Mouse (Mus musculus): ENCODE results near the gene Smg9. TPM values are rescaled to one million over a fixed set of nuclear protein-coding genes. Genes with fewer than 3 reads are reported as not detected.

The Smg9 gene
- polyA plus RNA-seq, 1 experiment from 2014 or later = 38.2 TPM

- H3K4me1 ChIP-seq (ENCODE audit: control insufficient read depth, insufficient read depth, low read depth, low read length) = no peaks in the 10 kb centered on the region
- no peak overlapping the region for H3K4me3 ChIP-seq (ENCODE audit: low read length)
- no peak for ATAC-seq
- no peak overlapping the region for H3K4me2 ChIP-seq (ENCODE audit: low read length)
- H3K27ac ChIP-seq (ENCODE audit: low read depth, low read length) = no peak overlapping the region
- H3K9me3 ChIP-seq (ENCODE audit: control insufficient read depth, low read length) = no peaks in the 10 kb centered on the region
- no peaks in the 10 kb centered on the region for H3K27me3 ChIP-seq (replicated peaks; ENCODE audit: control insufficient read depth, insufficient read depth, low read length)
- 94% methylated on average over 3 of the region's 3 CpGs for WGBS
- peaks cover 3% of the 10 kb centered on the region; the same call in 1 of the 2 replicates for H3K36me3 ChIP-seq (ENCODE audit: control insufficient read depth, insufficient read depth, low read length)
- H3K9ac ChIP-seq (ENCODE audit: low read depth, low read length) = no peak overlapping the region
Measured at GRCm38 (mm10) chr7:24413630-24414029, 14.2 kb downstream of the Smg9 start.

DNA sequence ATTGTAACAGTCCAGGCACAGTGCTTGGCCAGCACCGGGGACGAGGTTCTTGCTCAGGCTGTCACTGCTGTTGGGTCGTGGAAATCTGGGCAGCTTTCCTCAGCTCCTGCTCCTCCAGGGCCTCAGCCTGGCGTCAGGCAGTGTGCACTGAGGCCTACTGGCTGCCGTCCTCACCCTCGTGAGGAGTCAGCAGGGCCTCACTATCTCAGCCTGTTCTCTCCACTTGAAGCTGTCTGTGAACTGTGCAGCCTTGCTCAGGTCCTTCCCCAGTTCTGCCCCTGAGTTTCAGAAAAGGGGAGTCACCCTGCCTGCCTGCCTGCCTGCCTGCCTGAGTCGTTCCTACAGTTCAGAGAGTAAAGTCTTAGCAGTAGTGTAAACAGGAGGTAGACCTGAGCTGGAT, 15.8 kb downstream of the Smg9 start:
- WGBS = 85% methylated on average over 7 of the region's 7 CpGs
- H3K9me3 ChIP-seq (ENCODE audit: control insufficient read depth, low read length) = no peaks in the 10 kb centered on the region
- H3K4me1 ChIP-seq (ENCODE audit: control insufficient read depth, insufficient read depth, low read depth, low read length) = no peaks in the 10 kb centered on the region
- H3K27me3 ChIP-seq (replicated peaks; ENCODE audit: control insufficient read depth, insufficient read depth, low read length) = no peaks in the 10 kb centered on the region
- H3K4me2 ChIP-seq (ENCODE audit: low read length) = no peak overlapping the region
- H3K4me3 ChIP-seq (ENCODE audit: low read length) = no peak overlapping the region
- no peak overlapping the region for H3K27ac ChIP-seq (ENCODE audit: low read depth, low read length)
- no peak for ATAC-seq
- no peak overlapping the region for H3K9ac ChIP-seq (ENCODE audit: low read depth, low read length)
- peaks cover 3% of the 10 kb centered on the region; the same call in 1 of the 2 replicates for H3K36me3 ChIP-seq (ENCODE audit: control insufficient read depth, insufficient read depth, low read length)

GRCm38 (mm10) chr7:24419579-24419978, 20.2 kb downstream of the Smg9 start:
- H3K36me3 ChIP-seq (ENCODE audit: control insufficient read depth, insufficient read depth, low read length) = peaks cover 8% of the 10 kb centered on the region

GRCm38 (mm10) chr7:24421648-24422047, 22.2 kb downstream of the Smg9 start:
- Histone ChIP-seq H3K4me3 (ENCODE audit: low read length) (no peak overlapping the region), H3K9ac (ENCODE audit: low read depth, low read length) (no peak overlapping the region), H3K9me3 (ENCODE audit: control insufficient read depth, low read length) (no peaks in the 10 kb centered on the region), H3K4me2 (ENCODE audit: low read length) (no peak overlapping the region), H3K4me1 (ENCODE audit: control insufficient read depth, insufficient read depth, low read depth, low read length) (peaks cover 7% of the 10 kb centered on the region), H3K27ac (ENCODE audit: low read depth, low read length) (peak overlapping the region; percentile 64; the same call in 1 of the 2 replicates), H3K27me3 (replicated peaks; ENCODE audit: control insufficient read depth, insufficient read depth, low read length) (no peaks in the 10 kb centered on the region), H3K36me3 (ENCODE audit: control insufficient read depth, insufficient read depth, low read length) (peaks cover 7% of the 10 kb centered on the region)
- ATAC-seq = no peak
- 50% methylated on average over 7 of the region's 7 CpGs for WGBS

More at GRCm38 (mm10) chr7:24419579-24419978, 20.2 kb downstream of the Smg9 start:
- no peaks in the 10 kb centered on the region for H3K27me3 ChIP-seq (replicated peaks; ENCODE audit: control insufficient read depth, insufficient read depth, low read length)
- H3K4me1 ChIP-seq (ENCODE audit: control insufficient read depth, insufficient read depth, low read depth, low read length) = peaks cover 7% of the 10 kb centered on the region
- no peak overlapping the region for H3K4me2 ChIP-seq (ENCODE audit: low read length)
- ATAC-seq = no peak
- H3K9ac ChIP-seq (ENCODE audit: low read depth, low read length) = no peak overlapping the region; the same call in 1 of the 2 replicates
- H3K27ac ChIP-seq (ENCODE audit: low read depth, low read length) = no peak overlapping the region
- WGBS = 32% methylated on average over 8 of the region's 8 CpGs
- H3K4me3 ChIP-seq (ENCODE audit: low read length) = no peak overlapping the region
- no peaks in the 10 kb centered on the region for H3K9me3 ChIP-seq (ENCODE audit: control insufficient read depth, low read length)

- H3K27me3 ChIP-seq (replicated peaks; ENCODE audit: control insufficient read depth, insufficient read depth, low read length) = no peaks in the 10 kb centered on the region
- no peaks in the 10 kb centered on the region for H3K9me3 ChIP-seq (ENCODE audit: control insufficient read depth, low read length)
- no peak overlapping the region; the same call in 1 of the 2 replicates for H3K9ac ChIP-seq (ENCODE audit: low read depth, low read length)
- peak overlapping the region; percentile 64; the same call in 1 of the 2 replicates for H3K27ac ChIP-seq (ENCODE audit: low read depth, low read length)
- H3K36me3 ChIP-seq (ENCODE audit: control insufficient read depth, insufficient read depth, low read length) = peaks cover 4% of the 10 kb centered on the region
- no peak overlapping the region for H3K4me3 ChIP-seq (ENCODE audit: low read length)
- ATAC-seq = peak; percentile 77
- peaks cover 7% of the 10 kb centered on the region for H3K4me1 ChIP-seq (ENCODE audit: control insufficient read depth, insufficient read depth, low read depth, low read length)
- H3K4me2 ChIP-seq (ENCODE audit: low read length) = no peak overlapping the region
- WGBS = 46% methylated on average over 8 of the region's 8 CpGs
Measured at GRCm38 (mm10) chr7:24422251-24422650, 22.8 kb downstream of the Smg9 start.

- WGBS = 92% methylated on average over 15 of the region's 15 CpGs
Measured at GRCm38 (mm10) chr7:24423107-24423763, 23.8 kb downstream of the Smg9 start.

GRCm38 (mm10) chr7:24423956-24424732, 24.7 kb downstream of the Smg9 start:
- no peaks in the 10 kb centered on the region for H3K9me3 ChIP-seq (ENCODE audit: control insufficient read depth, low read length)
- no peak overlapping the region for H3K4me3 ChIP-seq (ENCODE audit: low read length)
- peak overlapping the region; percentile 15; the same call in 1 of the 2 replicates for H3K9ac ChIP-seq (ENCODE audit: low read depth, low read length)
- peaks cover 4% of the 10 kb centered on the region for H3K36me3 ChIP-seq (ENCODE audit: control insufficient read depth, insufficient read depth, low read length)
- H3K4me1 ChIP-seq (ENCODE audit: control insufficient read depth, insufficient read depth, low read depth, low read length) = peaks cover 7% of the 10 kb centered on the region
- no peak overlapping the region for H3K4me2 ChIP-seq (ENCODE audit: low read length)
- WGBS = 73% methylated on average over 12 of the region's 12 CpGs
- ATAC-seq = peak; percentile 43; the same call in 1 of the 2 replicates
- 0 out of 2 replicates have a peak overlapping the region, but pooled peaks have one; percentile 35 for H3K27ac ChIP-seq (ENCODE audit: low read depth, low read length)
- H3K27me3 ChIP-seq (replicated peaks; ENCODE audit: control insufficient read depth, insufficient read depth, low read length) = no peaks in the 10 kb centered on the region

More at GRCm38 (mm10) chr7:24423107-24423763, 23.8 kb downstream of the Smg9 start:
- no peak for ATAC-seq
- no peaks in the 10 kb centered on the region for H3K27me3 ChIP-seq (replicated peaks; ENCODE audit: control insufficient read depth, insufficient read depth, low read length)
- H3K4me3 ChIP-seq (ENCODE audit: low read length) = no peak overlapping the region
- H3K4me1 ChIP-seq (ENCODE audit: control insufficient read depth, insufficient read depth, low read depth, low read length) = peaks cover 7% of the 10 kb centered on the region
- H3K9ac ChIP-seq (ENCODE audit: low read depth, low read length) = no peak overlapping the region
- no peak overlapping the region for H3K4me2 ChIP-seq (ENCODE audit: low read length)
- H3K27ac ChIP-seq (ENCODE audit: low read depth, low read length) = no peak overlapping the region
- no peaks in the 10 kb centered on the region for H3K9me3 ChIP-seq (ENCODE audit: control insufficient read depth, low read length)
- H3K36me3 ChIP-seq (ENCODE audit: control insufficient read depth, insufficient read depth, low read length) = peaks cover 4% of the 10 kb centered on the region

GRCm38 (mm10) chr7:24425919-24426318, 26.5 kb downstream of the Smg9 start:
- 84% methylated on average over 9 of the region's 9 CpGs for WGBS
- H3K4me1 ChIP-seq (ENCODE audit: control insufficient read depth, insufficient read depth, low read depth, low read length) = peaks cover 11% of the 10 kb centered on the region
- H3K9me3 ChIP-seq (ENCODE audit: control insufficient read depth, low read length) = no peaks in the 10 kb centered on the region
- H3K9ac ChIP-seq (ENCODE audit: low read depth, low read length) = no peak overlapping the region
- H3K36me3 ChIP-seq (ENCODE audit: control insufficient read depth, insufficient read depth, low read length) = no peaks in the 10 kb centered on the region; the same call in none of the 2 replicates
- ATAC-seq = no peak
- no peak overlapping the region for H3K4me3 ChIP-seq (ENCODE audit: low read length)
- no peak overlapping the region for H3K27ac ChIP-seq (ENCODE audit: low read depth, low read length)
- H3K4me2 ChIP-seq (ENCODE audit: low read length) = no peak overlapping the region
- no peaks in the 10 kb centered on the region for H3K27me3 ChIP-seq (replicated peaks; ENCODE audit: control insufficient read depth, insufficient read depth, low read length)

GRCm38 (mm10) chr7:24427168-24427567, 27.7 kb downstream of the Smg9 start:
- Histone ChIP-seq H3K4me1 (ENCODE audit: control insufficient read depth, insufficient read depth, low read depth, low read length) (peaks cover 9% of the 10 kb centered on the region), H3K9me3 (ENCODE audit: control insufficient read depth, low read length) (no peaks in the 10 kb centered on the region), H3K36me3 (ENCODE audit: control insufficient read depth, insufficient read depth, low read length) (no peaks in the 10 kb centered on the region; the same call in 1 of the 2 replicates), H3K4me2 (ENCODE audit: low read length) (no peak overlapping the region), H3K27me3 (replicated peaks; ENCODE audit: control insufficient read depth, insufficient read depth, low read length) (no peaks in the 10 kb centered on the region), H3K27ac (ENCODE audit: low read depth, low read length) (no peak overlapping the region), H3K9ac (ENCODE audit: low read depth, low read length) (no peak overlapping the region), H3K4me3 (ENCODE audit: low read length) (no peak overlapping the region)
- ATAC-seq = no peak
- 93% methylated on average over 8 of the region's 8 CpGs for WGBS

All from hindbrain, embryonic 16.5 days (tissue).